In genomic region chr6:128804823-128805640, GRCm38 (mm10) we compare ENCODE assay signal across 8 mouse cellular contexts. TPM values are rescaled to one million over a fixed set of nuclear protein-coding genes. Genes with fewer than 3 reads are reported as not detected.
A peak's percentile ranks its signal among the peaks of the same experiment; 100 is the strongest.
DNase-seq lines count a peak whose midpoint lies in the region; ATAC-seq and TF ChIP-seq lines count a peak whose summit lies in the region.
"Not testable (repeated sequence)": the region's sequence is repeated elsewhere in the genome, so short reads cannot be mapped to it uniquely, and the experiment has no call there.

No protein-coding gene starts in this region.

- ATAC-seq in erythroblast, adult 5-6 weeks (replicated peaks; ENCODE audit: low FRiP score, poor library complexity, severe bottlenecking), result peak; percentile 66; the same call in 1 of the 2 replicates
- not testable (repeated sequence) for ATAC-seq in heart, embryonic 12.5 days (ENCODE audit: insufficient number of reproducible peaks, low FRiP score); kidney, postnatal 0 days (replicated peaks; ENCODE audit: low FRiP score, low read depth)
- peak; percentile 39 for ATAC-seq in neural tube, embryonic 12.5 days (ENCODE audit: low FRiP score, low read depth)

- WGBS in bone marrow, adult 2 months, result 70% methylated on average over 7 of the region's 7 CpGs
- 62% methylated on average over 7 of the region's 7 CpGs for WGBS in heart, embryonic 12.5 days
- WGBS in kidney, postnatal 0 days, result 64% methylated on average over 7 of the region's 7 CpGs
- WGBS in lung, adult 2 months, result 45% methylated on average over 7 of the region's 7 CpGs
- 66% methylated on average over 7 of the region's 7 CpGs for WGBS in neural tube, embryonic 12.5 days

- TF ChIP-seq POLR2A in bone marrow, adult 2 months (IDR thresholded peaks at IDR 0.05; ENCODE audit: borderline replicate concordance, control insufficient read depth, low read depth, low read length); lung, adult 2 months (IDR thresholded peaks at IDR 0.05; ENCODE audit: borderline replicate concordance, extremely low read depth, low read depth, low read length): not testable (repeated sequence)

- not testable (repeated sequence) for H3K9me3 ChIP-seq in heart, embryonic 12.5 days (replicated peaks); kidney, postnatal 0 days (replicated peaks; ENCODE audit: low read length); neural tube, embryonic 12.5 days

- not testable (repeated sequence) for H3K4me3 ChIP-seq in bone marrow, adult 2 months (replicated peaks; ENCODE audit: control insufficient read depth, low read depth, low read length); heart, embryonic 12.5 days; kidney, postnatal 0 days (replicated peaks; ENCODE audit: low read depth, low read length); lung, adult 2 months (replicated peaks; ENCODE audit: extremely low read depth, low read depth, low read length); neural tube, embryonic 12.5 days

- H3K27me3 ChIP-seq in heart, embryonic 12.5 days (replicated peaks); kidney, postnatal 0 days (ENCODE audit: insufficient read depth, low read length); neural tube, embryonic 12.5 days (replicated peaks): not testable (repeated sequence)

- H3K36me3 ChIP-seq in heart, embryonic 12.5 days; kidney, postnatal 0 days (ENCODE audit: insufficient read depth, low read length); neural tube, embryonic 12.5 days: not testable (repeated sequence)

- not testable (repeated sequence) for H3K4me1 ChIP-seq in bone marrow, adult 2 months (ENCODE audit: control insufficient read depth, insufficient read depth, low read length); heart, embryonic 12.5 days (replicated peaks); kidney, postnatal 0 days (replicated peaks; ENCODE audit: insufficient read depth, low read length); lung, adult 2 months (ENCODE audit: control insufficient read depth, insufficient read depth, low read length); neural tube, embryonic 12.5 days

- H3K9ac ChIP-seq in heart, embryonic 12.5 days; kidney, postnatal 0 days (ENCODE audit: low read depth, low read length); neural tube, embryonic 12.5 days: not testable (repeated sequence)

- DNase-seq in CD4-positive, CD25-positive, alpha-beta regulatory T cell, adult 2 months (ENCODE audit: low read depth, low spot score), result peak; percentile 90
- peak; percentile 83 for DNase-seq in kidney, postnatal 0 days (ENCODE audit: low spot score)
- DNase-seq in lung, adult 2 months, result peak; percentile 53
- peak; percentile 77 for DNase-seq in testis, postnatal 10 days (ENCODE audit: low spot score)

- not testable (repeated sequence) for H3K27ac ChIP-seq in bone marrow, adult 2 months (ENCODE audit: control insufficient read depth, insufficient read depth, low read depth, low read length, poor library complexity); heart, embryonic 12.5 days (ENCODE audit: poor library complexity, severe bottlenecking); kidney, postnatal 0 days; neural tube, embryonic 12.5 days

- 0 out of 2 replicates have a peak overlapping the region, but pooled peaks have one; percentile 7 for H3K4me2 ChIP-seq in heart, embryonic 12.5 days
- not testable (repeated sequence) for H3K4me2 ChIP-seq in kidney, postnatal 0 days (ENCODE audit: low read length); neural tube, embryonic 12.5 days (replicated peaks)

- TF ChIP-seq CTCF in bone marrow, adult 2 months (IDR thresholded peaks at IDR 0.05; ENCODE audit: control insufficient read depth, insufficient read depth, low read length), result peak; percentile 67
- TF ChIP-seq CTCF in kidney, postnatal 0 days (IDR thresholded peaks at IDR 0.05; ENCODE audit: low read depth), result peak; percentile 72
- TF ChIP-seq CTCF in lung, adult 2 months (IDR thresholded peaks at IDR 0.05; ENCODE audit: insufficient read depth, low read length), result peak; percentile 59

RNA-seq across cellular contexts. Expression of gene Klrb1c, which starts 16.0 kb away (rescaled TPM):
- polyA plus RNA-seq in bone marrow, adult 2 months (2011; ENCODE audit: insufficient read depth, insufficient read length, low replicate concordance, missing spikeins), result 0.77 and 6.6 TPM in 2 replicates
- total RNA-seq in erythroblast, adult 5-6 weeks (2015; ENCODE audit: low replicate concordance), result not detected in 2 replicates
- 0.68 and 1.8 TPM in 2 replicates for total RNA-seq in erythroblast, adult 5-6 weeks (2017; ENCODE audit: low replicate concordance)
- not detected in 2 replicates for polyA plus RNA-seq in heart, embryonic 12.5 days (2016; fragmentation: Nextera tagmentation; extraction: Ambion mirVana)
- 0.16 and 0.17 TPM in 2 replicates for polyA plus RNA-seq in kidney, postnatal 0 days (2015; fragmentation: Nextera tagmentation; extraction: Ambion mirVana)
- 1.8 and 2.6 TPM in 2 replicates for polyA plus RNA-seq in lung, adult 2 months (2012; rRNA removed)
- polyA plus RNA-seq in neural tube, embryonic 12.5 days (2016; fragmentation: Nextera tagmentation; extraction: Ambion mirVana), result 0.11 TPM in 1 of 2 replicates, not detected in the other

RNA-seq across cellular contexts. Expression of gene Gm44511, which starts 21.1 kb away (rescaled TPM):
- polyA plus RNA-seq in bone marrow, adult 2 months (2011; ENCODE audit: insufficient read depth, insufficient read length, low replicate concordance, missing spikeins), result 2.3 TPM in 1 of 2 replicates, not detected in the other
- total RNA-seq in erythroblast, adult 5-6 weeks (2015; ENCODE audit: low replicate concordance), result 1.7 and 3.8 TPM in 2 replicates
- total RNA-seq in erythroblast, adult 5-6 weeks (2017; ENCODE audit: low replicate concordance), result not detected in 2 replicates
- not detected in 2 replicates for polyA plus RNA-seq in heart, embryonic 12.5 days (2016; fragmentation: Nextera tagmentation; extraction: Ambion mirVana)
- not detected in 2 replicates for polyA plus RNA-seq in kidney, postnatal 0 days (2015; fragmentation: Nextera tagmentation; extraction: Ambion mirVana)
- polyA plus RNA-seq in lung, adult 2 months (2012; rRNA removed), result 0.41 TPM in 1 of 2 replicates, not detected in the other
- polyA plus RNA-seq in neural tube, embryonic 12.5 days (2016; fragmentation: Nextera tagmentation; extraction: Ambion mirVana), result not detected in 2 replicates

RNA-seq across cellular contexts. Expression of gene Klrb1b, which starts 21.1 kb away (rescaled TPM):
- 0.68 TPM in 1 of 2 replicates, not detected in the other for polyA plus RNA-seq in bone marrow, adult 2 months (2011; ENCODE audit: insufficient read depth, insufficient read length, low replicate concordance, missing spikeins)
- total RNA-seq in erythroblast, adult 5-6 weeks (2015; ENCODE audit: low replicate concordance), result 2.1 TPM in 1 of 2 replicates, not detected in the other
- 0.94 TPM in 1 of 2 replicates, not detected in the other for total RNA-seq in erythroblast, adult 5-6 weeks (2017; ENCODE audit: low replicate concordance)
- not detected in 2 replicates for polyA plus RNA-seq in heart, embryonic 12.5 days (2016; fragmentation: Nextera tagmentation; extraction: Ambion mirVana)
- polyA plus RNA-seq in kidney, postnatal 0 days (2015; fragmentation: Nextera tagmentation; extraction: Ambion mirVana), result not detected in 2 replicates
- 2.4 and 2.7 TPM in 2 replicates for polyA plus RNA-seq in lung, adult 2 months (2012; rRNA removed)
- polyA plus RNA-seq in neural tube, embryonic 12.5 days (2016; fragmentation: Nextera tagmentation; extraction: Ambion mirVana), result not detected in 2 replicates
